22 mouse cellular contexts compared by ENCODE assay signal in genomic region chr8:62969802-62970372, GRCm38 (mm10). TPM values are rescaled to one million over a fixed set of nuclear protein-coding genes. Genes with fewer than 3 reads are reported as not detected.
DNase-seq lines count a peak whose midpoint lies in the region; ATAC-seq and TF ChIP-seq lines count a peak whose summit lies in the region.
"Had no signal": no experiment of that assay in that cellular context is flagged by ENCODE, and none has a peak within 500 bp of the region (broad histone marks: within the 10 kb centered on the region; RNA-seq: fewer than 3 reads in every experiment).

No protein-coding gene starts in this region.

- H3K27ac ChIP-seq in forebrain, embryonic 14.5 days (ENCODE audit: low read depth, low read length): no peak overlapping the region
- no peak overlapping the region for H3K27ac ChIP-seq in forebrain, embryonic 13.5 days
- no peak overlapping the region for H3K27ac ChIP-seq in hindbrain, embryonic 15.5 days (replicated peaks)
- no peak overlapping the region for H3K27ac ChIP-seq in hindbrain, embryonic 12.5 days
- H3K27ac ChIP-seq in midbrain, embryonic 15.5 days: no peak overlapping the region
- H3K27ac ChIP-seq: embryonic facial prominence, embryonic 13.5 days; gastrocnemius, adult 2 months; kidney, postnatal 0 days; liver, embryonic 12.5 days; neural tube, embryonic 15.5 days had no signal

- peak; percentile 23; the same call in 1 of the 2 replicates for ATAC-seq in forebrain, embryonic 14.5 days
- ATAC-seq in forebrain, embryonic 13.5 days: no peak
- peak; percentile 84 for ATAC-seq in hindbrain, embryonic 15.5 days (ENCODE audit: low FRiP score, low read depth)
- ATAC-seq in hindbrain, embryonic 12.5 days (ENCODE audit: low FRiP score): no peak
- peak; percentile 59; the same call in 1 of the 2 replicates for ATAC-seq in midbrain, embryonic 15.5 days (replicated peaks)
- ATAC-seq: liver, embryonic 12.5 days had no signal

- H3K4me1 ChIP-seq in forebrain, embryonic 14.5 days (ENCODE audit: control insufficient read depth, insufficient read depth, low read length): no peaks in the 10 kb centered on the region
- 0 out of 2 replicates have a peak, but pooled peaks cover 3% of the 10 kb centered on the region for H3K4me1 ChIP-seq in forebrain, embryonic 13.5 days
- H3K4me1 ChIP-seq in hindbrain, embryonic 15.5 days (replicated peaks): no peaks in the 10 kb centered on the region
- 0 out of 2 replicates have a peak, but pooled peaks cover 2% of the 10 kb centered on the region for H3K4me1 ChIP-seq in hindbrain, embryonic 12.5 days
- H3K4me1 ChIP-seq in midbrain, embryonic 15.5 days: peaks cover 5% of the 10 kb centered on the region; the same call in 1 of the 2 replicates
- H3K4me1 ChIP-seq: embryonic facial prominence, embryonic 13.5 days; liver, embryonic 12.5 days had no signal

- TF ChIP-seq POLR2A in brain, embryonic 14.5 days (IDR thresholded peaks at IDR 0.05; ENCODE audit: borderline replicate concordance, extremely low read depth, insufficient read depth, insufficient read length, poor library complexity, severe bottlenecking): no peak

- H3K4me2 ChIP-seq in forebrain, embryonic 14.5 days (ENCODE audit: low read length): no peak overlapping the region
- H3K4me2 ChIP-seq in forebrain, embryonic 13.5 days: no peak overlapping the region
- no peak overlapping the region for H3K4me2 ChIP-seq in hindbrain, embryonic 15.5 days
- H3K4me2 ChIP-seq in hindbrain, embryonic 12.5 days (replicated peaks): no peak overlapping the region
- no peak overlapping the region for H3K4me2 ChIP-seq in midbrain, embryonic 15.5 days
- H3K4me2 ChIP-seq: embryonic facial prominence, embryonic 13.5 days; heart, embryonic 11.5 days; liver, embryonic 12.5 days; neural tube, embryonic 15.5 days had no signal

- H3K27me3 ChIP-seq in forebrain, embryonic 14.5 days (replicated peaks; ENCODE audit: control insufficient read depth, insufficient read depth, low read length): no peaks in the 10 kb centered on the region
- no peaks in the 10 kb centered on the region for H3K27me3 ChIP-seq in forebrain, embryonic 13.5 days
- H3K27me3 ChIP-seq in hindbrain, embryonic 15.5 days: no peaks in the 10 kb centered on the region
- H3K27me3 ChIP-seq in hindbrain, embryonic 12.5 days: no peaks in the 10 kb centered on the region
- no peaks in the 10 kb centered on the region for H3K27me3 ChIP-seq in midbrain, embryonic 15.5 days (replicated peaks)
- H3K27me3 ChIP-seq: CH12.LX; embryonic facial prominence, embryonic 13.5 days; liver, embryonic 12.5 days; neural tube, embryonic 15.5 days had no signal

- peak; percentile 25 for DNase-seq in forebrain, embryonic 14.5 days (ENCODE audit: low spot score)
- DNase-seq in brain, embryonic 14.5 days (ENCODE audit: low read depth): peak; percentile 62
- no peak for DNase-seq in T-cell, adult 2 months (ENCODE audit: low spot score)
- DNase-seq: adrenal gland, postnatal 36 days; cerebellum, adult 8-10 months; gastrocnemius, adult 2 months; heart, postnatal 10 days; kidney, adult 18-20 months; lung, adult 2 months; right cerebral cortex, postnatal 14 days; spleen, adult 18-20 months; thymus, adult 18-20 months had no signal

- no peaks in the 10 kb centered on the region for H3K36me3 ChIP-seq in forebrain, embryonic 14.5 days (ENCODE audit: control insufficient read depth, insufficient read depth, low read length)
- H3K36me3 ChIP-seq in forebrain, embryonic 13.5 days (ENCODE audit: poor library complexity, severe bottlenecking): no peaks in the 10 kb centered on the region
- H3K36me3 ChIP-seq in hindbrain, embryonic 15.5 days: no peaks in the 10 kb centered on the region
- H3K36me3 ChIP-seq in hindbrain, embryonic 12.5 days: no peaks in the 10 kb centered on the region
- no peaks in the 10 kb centered on the region for H3K36me3 ChIP-seq in midbrain, embryonic 15.5 days (replicated peaks)
- H3K36me3 ChIP-seq: embryonic facial prominence, embryonic 13.5 days; liver, embryonic 12.5 days; neural tube, embryonic 15.5 days had no signal

- TF ChIP-seq CTCF in brain, embryonic 14.5 days (IDR thresholded peaks at IDR 0.05; ENCODE audit: borderline replicate concordance, extremely low read depth, insufficient read depth, insufficient read length): no peak

- no peaks in the 10 kb centered on the region for H3K9me3 ChIP-seq in forebrain, embryonic 14.5 days (replicated peaks; ENCODE audit: control insufficient read depth, low read length)
- H3K9me3 ChIP-seq in forebrain, embryonic 13.5 days (replicated peaks): no peaks in the 10 kb centered on the region
- no peaks in the 10 kb centered on the region for H3K9me3 ChIP-seq in hindbrain, embryonic 15.5 days
- no peaks in the 10 kb centered on the region for H3K9me3 ChIP-seq in hindbrain, embryonic 12.5 days (replicated peaks)
- no peaks in the 10 kb centered on the region for H3K9me3 ChIP-seq in midbrain, embryonic 15.5 days
- H3K9me3 ChIP-seq: embryonic facial prominence, embryonic 13.5 days; liver, embryonic 12.5 days; neural tube, embryonic 15.5 days had no signal

- 68% methylated on average over 2 of the region's 2 CpGs for WGBS in forebrain, embryonic 14.5 days
- WGBS in forebrain, embryonic 13.5 days: 64% methylated on average over 2 of the region's 2 CpGs
- WGBS in hindbrain, embryonic 15.5 days: 47% methylated on average over 2 of the region's 2 CpGs
- 74% methylated on average over 2 of the region's 2 CpGs for WGBS in hindbrain, embryonic 12.5 days
- 38% methylated on average over 2 of the region's 2 CpGs for WGBS in midbrain, embryonic 15.5 days

- H3K4me3 ChIP-seq in forebrain, embryonic 14.5 days (ENCODE audit: low read depth, low read length): no peak overlapping the region
- no peak overlapping the region for H3K4me3 ChIP-seq in forebrain, embryonic 13.5 days
- no peak overlapping the region for H3K4me3 ChIP-seq in hindbrain, embryonic 15.5 days
- no peak overlapping the region for H3K4me3 ChIP-seq in hindbrain, embryonic 12.5 days
- no peak overlapping the region for H3K4me3 ChIP-seq in midbrain, embryonic 15.5 days
- H3K4me3 ChIP-seq: embryonic facial prominence, embryonic 13.5 days; gastrocnemius, adult 2 months; liver, embryonic 12.5 days; neural tube, embryonic 15.5 days had no signal

- H3K9ac ChIP-seq in forebrain, embryonic 14.5 days (ENCODE audit: low read length): no peak overlapping the region
- no peak overlapping the region for H3K9ac ChIP-seq in forebrain, embryonic 13.5 days
- H3K9ac ChIP-seq in hindbrain, embryonic 15.5 days: no peak overlapping the region
- H3K9ac ChIP-seq in hindbrain, embryonic 12.5 days: no peak overlapping the region
- no peak overlapping the region for H3K9ac ChIP-seq in midbrain, embryonic 15.5 days
- H3K9ac ChIP-seq: embryonic facial prominence, embryonic 13.5 days; liver, embryonic 12.5 days; neural tube, embryonic 15.5 days had no signal

RNA-seq across cellular contexts. Expression of gene Spock3, which starts 19.1 kb away (rescaled TPM):
- polyA plus RNA-seq in forebrain, embryonic 14.5 days (2014; fragmentation: Nextera tagmentation; extraction: Ambion mirVana): 17.9 and 25.2 TPM in 2 replicates
- 11.6 and 12.2 TPM in 2 replicates for polyA plus RNA-seq in forebrain, embryonic 13.5 days (2015; fragmentation: Nextera tagmentation; extraction: Ambion mirVana)
- 81.3 and 85.1 TPM in 2 replicates for polyA plus RNA-seq in hindbrain, embryonic 15.5 days (2015; fragmentation: Nextera tagmentation; extraction: Ambion mirVana)
- polyA plus RNA-seq in hindbrain, embryonic 12.5 days (2016; fragmentation: Nextera tagmentation; extraction: Ambion mirVana): 31.6 and 36.8 TPM in 2 replicates
- polyA plus RNA-seq in brain, embryonic 14.5 days (2012; rRNA removed): 14.1 and 28.6 TPM in 2 replicates
- polyA plus RNA-seq in midbrain, embryonic 15.5 days (2015; fragmentation: Nextera tagmentation; extraction: Ambion mirVana): 55.1 and 59.9 TPM in 2 replicates

Comparison
In these comparisons a context has a peak if more than half of its experiments do, and no peak if none do; other contexts are left out.
1. ATAC-seq: peak in forebrain, embryonic 14.5 days (single experiment), hindbrain, embryonic 15.5 days (single experiment) and midbrain, embryonic 15.5 days (single experiment); none in forebrain, embryonic 13.5 days (single experiment) and hindbrain, embryonic 12.5 days (single experiment).